Comparison of ENCODE assay signal across 23 mouse cellular contexts in genomic region chr2:25311491-25311891, GRCm38 (mm10). TPM values are rescaled to one million over a fixed set of nuclear protein-coding genes. Genes with fewer than 3 reads are reported as not detected.
DNase-seq lines count a peak whose midpoint lies in the region; ATAC-seq and TF ChIP-seq lines count a peak whose summit lies in the region.
"Had no signal": no experiment of that assay in that cellular context is flagged by ENCODE, and none has a peak within 500 bp of the region (broad histone marks: within the 10 kb centered on the region; RNA-seq: fewer than 3 reads in every experiment).

No protein-coding gene starts in this region.

- H3K4me3 ChIP-seq in hindbrain, embryonic 15.5 days, result no peak overlapping the region
- H3K4me3 ChIP-seq in hindbrain, embryonic 16.5 days (ENCODE audit: low read length), result no peak overlapping the region
- H3K4me3 ChIP-seq in midbrain, embryonic 15.5 days, result no peak overlapping the region
- H3K4me3 ChIP-seq in midbrain, embryonic 11.5 days (ENCODE audit: low read depth, low read length), result no peak overlapping the region
- peak overlapping the region; percentile 41 for H3K4me3 ChIP-seq in intestine, embryonic 16.5 days (ENCODE audit: low read length)
- H3K4me3 ChIP-seq in cerebellum, adult 2 months (replicated peaks; ENCODE audit: insufficient read depth, low read depth, low read length), result no peak overlapping the region
- H3K4me3 ChIP-seq: embryonic facial prominence, embryonic 12.5 days; forebrain, embryonic 15.5 days had no signal

- no peak overlapping the region for H3K4me2 ChIP-seq in hindbrain, embryonic 15.5 days
- H3K4me2 ChIP-seq in hindbrain, embryonic 16.5 days (ENCODE audit: low read length), result no peak overlapping the region
- H3K4me2 ChIP-seq in midbrain, embryonic 15.5 days, result no peak overlapping the region
- H3K4me2 ChIP-seq in midbrain, embryonic 11.5 days, result no peak overlapping the region
- peak overlapping the region; percentile 64 for H3K4me2 ChIP-seq in intestine, embryonic 16.5 days (ENCODE audit: low read depth, low read length)
- H3K4me2 ChIP-seq: embryonic facial prominence, embryonic 12.5 days; forebrain, embryonic 15.5 days; heart, embryonic 11.5 days; hindbrain, embryonic 14.5 days had no signal

- 12% methylated on average over 11 of the region's 11 CpGs for WGBS in hindbrain, embryonic 15.5 days
- 12% methylated on average over 11 of the region's 11 CpGs for WGBS in hindbrain, embryonic 16.5 days
- 8% methylated on average over 11 of the region's 11 CpGs for WGBS in midbrain, embryonic 15.5 days
- 6% methylated on average over 11 of the region's 11 CpGs for WGBS in midbrain, embryonic 11.5 days
- WGBS in intestine, embryonic 16.5 days, result 3% methylated on average over 11 of the region's 11 CpGs
- WGBS in cerebellum, adult 2 months, result 15% methylated on average over 11 of the region's 11 CpGs

- TF ChIP-seq CTCF in cerebellum, adult 2 months (IDR thresholded peaks at IDR 0.05; ENCODE audit: borderline replicate concordance, insufficient read depth, low read depth, low read length), result no peak

- ATAC-seq in hindbrain, embryonic 15.5 days (ENCODE audit: low FRiP score, low read depth), result peak; percentile 24; the same call in 1 of the 2 replicates
- ATAC-seq in hindbrain, embryonic 16.5 days, result no peak
- ATAC-seq in midbrain, embryonic 15.5 days (replicated peaks), result 0 out of 2 replicates have a peak, but pooled peaks have one; percentile 25
- no peak for ATAC-seq in midbrain, embryonic 11.5 days (ENCODE audit: low FRiP score)
- ATAC-seq in intestine, embryonic 16.5 days, result peak; percentile 91
- ATAC-seq: forebrain, embryonic 15.5 days had no signal

- TF ChIP-seq POLR2A in cerebellum, adult 2 months (IDR thresholded peaks at IDR 0.05; ENCODE audit: borderline replicate concordance, insufficient read depth, low read length), result no peak

- peaks cover 62% of the 10 kb centered on the region for H3K36me3 ChIP-seq in hindbrain, embryonic 15.5 days
- H3K36me3 ChIP-seq in hindbrain, embryonic 16.5 days (ENCODE audit: control insufficient read depth, insufficient read depth, low read length), result peaks cover 29% of the 10 kb centered on the region
- H3K36me3 ChIP-seq in midbrain, embryonic 15.5 days (replicated peaks), result peaks cover 22% of the 10 kb centered on the region; the same call in 1 of the 2 replicates
- no peaks in the 10 kb centered on the region for H3K36me3 ChIP-seq in midbrain, embryonic 11.5 days (ENCODE audit: control insufficient read depth, insufficient read depth, low read length)
- no peaks in the 10 kb centered on the region for H3K36me3 ChIP-seq in intestine, embryonic 16.5 days (ENCODE audit: control insufficient read depth, insufficient read depth, low read length)
- H3K36me3 ChIP-seq: embryonic facial prominence, embryonic 12.5 days; forebrain, embryonic 15.5 days had no signal

- H3K27ac ChIP-seq in hindbrain, embryonic 15.5 days (replicated peaks), result no peak overlapping the region
- H3K27ac ChIP-seq in hindbrain, embryonic 16.5 days (ENCODE audit: low read depth, low read length), result no peak overlapping the region
- no peak overlapping the region for H3K27ac ChIP-seq in midbrain, embryonic 15.5 days
- no peak overlapping the region for H3K27ac ChIP-seq in midbrain, embryonic 11.5 days (ENCODE audit: low read depth, low read length)
- H3K27ac ChIP-seq in intestine, embryonic 16.5 days (ENCODE audit: low read length), result no peak overlapping the region
- no peak overlapping the region for H3K27ac ChIP-seq in cerebellum, adult 2 months (ENCODE audit: insufficient read depth, low read length)
- H3K27ac ChIP-seq: embryonic facial prominence, embryonic 12.5 days; forebrain, embryonic 15.5 days; hindbrain, embryonic 14.5 days had no signal

- peaks cover 94% of the 10 kb centered on the region for H3K27me3 ChIP-seq in hindbrain, embryonic 15.5 days
- H3K27me3 ChIP-seq in hindbrain, embryonic 16.5 days (replicated peaks; ENCODE audit: control insufficient read depth, insufficient read depth, low read length), result peaks cover 56% of the 10 kb centered on the region
- H3K27me3 ChIP-seq in midbrain, embryonic 15.5 days (replicated peaks), result peaks cover 96% of the 10 kb centered on the region
- H3K27me3 ChIP-seq in midbrain, embryonic 11.5 days (ENCODE audit: control insufficient read depth, insufficient read depth, low read length), result peaks cover 37% of the 10 kb centered on the region
- H3K27me3 ChIP-seq in intestine, embryonic 16.5 days (replicated peaks; ENCODE audit: control insufficient read depth, insufficient read depth, low read length), result peaks cover 61% of the 10 kb centered on the region
- H3K27me3 ChIP-seq in cerebellum, adult 2 months (ENCODE audit: control insufficient read depth, insufficient read depth, low read length), result no peaks in the 10 kb centered on the region

- no peaks in the 10 kb centered on the region for H3K9me3 ChIP-seq in hindbrain, embryonic 15.5 days
- no peaks in the 10 kb centered on the region for H3K9me3 ChIP-seq in hindbrain, embryonic 16.5 days (ENCODE audit: control insufficient read depth, low read length)
- H3K9me3 ChIP-seq in midbrain, embryonic 15.5 days, result no peaks in the 10 kb centered on the region
- H3K9me3 ChIP-seq in midbrain, embryonic 11.5 days (ENCODE audit: control insufficient read depth, low read length), result no peaks in the 10 kb centered on the region
- H3K9me3 ChIP-seq in intestine, embryonic 16.5 days (ENCODE audit: control insufficient read depth, low read length), result no peaks in the 10 kb centered on the region
- H3K9me3 ChIP-seq: embryonic facial prominence, embryonic 12.5 days; forebrain, embryonic 15.5 days had no signal

- H3K4me1 ChIP-seq in hindbrain, embryonic 15.5 days (replicated peaks), result peaks cover 3% of the 10 kb centered on the region
- no peaks in the 10 kb centered on the region for H3K4me1 ChIP-seq in hindbrain, embryonic 16.5 days (ENCODE audit: control insufficient read depth, insufficient read depth, low read depth, low read length)
- H3K4me1 ChIP-seq in midbrain, embryonic 15.5 days, result no peaks in the 10 kb centered on the region
- no peaks in the 10 kb centered on the region for H3K4me1 ChIP-seq in midbrain, embryonic 11.5 days (ENCODE audit: control insufficient read depth, insufficient read depth, low read length)
- no peaks in the 10 kb centered on the region for H3K4me1 ChIP-seq in intestine, embryonic 16.5 days (ENCODE audit: control insufficient read depth, insufficient read depth, low read length)
- H3K4me1 ChIP-seq in cerebellum, adult 2 months (ENCODE audit: control insufficient read depth, insufficient read depth, low read length), result peaks cover 43% of the 10 kb centered on the region
- H3K4me1 ChIP-seq: embryonic facial prominence, embryonic 12.5 days; forebrain, embryonic 15.5 days had no signal

- no peak overlapping the region for H3K9ac ChIP-seq in hindbrain, embryonic 15.5 days
- H3K9ac ChIP-seq in hindbrain, embryonic 16.5 days (ENCODE audit: low read depth, low read length), result no peak overlapping the region
- H3K9ac ChIP-seq in midbrain, embryonic 15.5 days, result no peak overlapping the region
- no peak overlapping the region for H3K9ac ChIP-seq in midbrain, embryonic 11.5 days (ENCODE audit: low read length)
- no peak overlapping the region; the same call in 1 of the 2 replicates for H3K9ac ChIP-seq in intestine, embryonic 16.5 days (ENCODE audit: low read depth, low read length)
- H3K9ac ChIP-seq: embryonic facial prominence, embryonic 12.5 days; forebrain, embryonic 15.5 days; hindbrain, embryonic 14.5 days had no signal

- no peak for DNase-seq in midbrain, embryonic 11.5 days (ENCODE audit: low spot score, missing footprints)
- no peak for DNase-seq in spleen, postnatal 36 days (ENCODE audit: low spot score in 2 of 2)
- no peak for DNase-seq in cerebellum, adult 2 months
- DNase-seq in T-cell, adult 2 months (ENCODE audit: low spot score), result no peak
- DNase-seq: adrenal gland, adult 8-10 months; cerebellum, adult 11 months; gastrocnemius, postnatal 36 days; heart, postnatal 14 days; kidney, postnatal 14 days; lung, adult 18-20 months; midbrain, embryonic 14.5 days; spleen, adult 18-20 months; thymus, postnatal 25 days had no signal

RNA-seq across cellular contexts. Expression of gene Grin1, which starts 7.5 kb away (rescaled TPM):
- polyA plus RNA-seq in hindbrain, embryonic 15.5 days (2015; fragmentation: Nextera tagmentation; extraction: Ambion mirVana), result 58.4 and 61.3 TPM in 2 replicates
- polyA plus RNA-seq in hindbrain, embryonic 16.5 days (2015; fragmentation: Nextera tagmentation; extraction: Ambion mirVana), result 56.9 and 65.8 TPM in 2 replicates
- polyA plus RNA-seq in midbrain, embryonic 15.5 days (2015; fragmentation: Nextera tagmentation; extraction: Ambion mirVana), result 49.1 and 51.5 TPM in 2 replicates
- polyA plus RNA-seq in midbrain, embryonic 11.5 days (2014; fragmentation: Nextera tagmentation; extraction: Ambion mirVana), result 2.4 and 2.6 TPM in 2 replicates
- polyA plus RNA-seq in intestine, embryonic 16.5 days (2015; fragmentation: Nextera tagmentation; extraction: Ambion mirVana), result 1.7 and 2.1 TPM in 2 replicates
- 282 and 290 TPM in 2 replicates for polyA plus RNA-seq in cerebellum, adult 2 months (2012; rRNA removed)
- polyA plus RNA-seq: liver, adult 2 months had no signal

RNA-seq across cellular contexts. Expression of gene Man1b1, which starts 20.6 kb away (rescaled TPM):
- 43.6 and 45.2 TPM in 2 replicates for polyA plus RNA-seq in hindbrain, embryonic 15.5 days (2015; fragmentation: Nextera tagmentation; extraction: Ambion mirVana)
- 41.6 and 48.3 TPM in 2 replicates for polyA plus RNA-seq in hindbrain, embryonic 16.5 days (2015; fragmentation: Nextera tagmentation; extraction: Ambion mirVana)
- polyA plus RNA-seq in midbrain, embryonic 15.5 days (2015; fragmentation: Nextera tagmentation; extraction: Ambion mirVana), result 44.3 and 50.3 TPM in 2 replicates
- polyA plus RNA-seq in midbrain, embryonic 11.5 days (2014; fragmentation: Nextera tagmentation; extraction: Ambion mirVana), result 87.2 and 88.1 TPM in 2 replicates
- 36.7 and 43.2 TPM in 2 replicates for polyA plus RNA-seq in intestine, embryonic 16.5 days (2015; fragmentation: Nextera tagmentation; extraction: Ambion mirVana)
- 33.2 and 34.1 TPM in 2 replicates for polyA plus RNA-seq in cerebellum, adult 2 months (2012; rRNA removed)

RNA-seq across cellular contexts. Expression of gene Lrrc26, which starts 21.8 kb away (rescaled TPM):
- 0.18 TPM in 1 of 2 replicates, not detected in the other for polyA plus RNA-seq in hindbrain, embryonic 15.5 days (2015; fragmentation: Nextera tagmentation; extraction: Ambion mirVana)
- polyA plus RNA-seq in hindbrain, embryonic 16.5 days (2015; fragmentation: Nextera tagmentation; extraction: Ambion mirVana), result 0.12 and 0.13 TPM in 2 replicates
- 0.14 and 0.23 TPM in 2 replicates for polyA plus RNA-seq in midbrain, embryonic 15.5 days (2015; fragmentation: Nextera tagmentation; extraction: Ambion mirVana)
- not detected in 2 replicates for polyA plus RNA-seq in midbrain, embryonic 11.5 days (2014; fragmentation: Nextera tagmentation; extraction: Ambion mirVana)
- 1.9 and 2.5 TPM in 2 replicates for polyA plus RNA-seq in intestine, embryonic 16.5 days (2015; fragmentation: Nextera tagmentation; extraction: Ambion mirVana)
- 0.20 and 0.21 TPM in 2 replicates for polyA plus RNA-seq in cerebellum, adult 2 months (2012; rRNA removed)
- polyA plus RNA-seq: cortical plate, adult 2 months; embryonic facial prominence, embryonic 12.5 days; forebrain, embryonic 15.5 days; heart, embryonic 11.5 days; hindbrain, embryonic 14.5 days had no signal

RNA-seq across cellular contexts. Expression of gene Tmem210, which starts 23.5 kb away (rescaled TPM):
- not detected in 2 replicates for polyA plus RNA-seq in hindbrain, embryonic 15.5 days (2015; fragmentation: Nextera tagmentation; extraction: Ambion mirVana)
- not detected in 2 replicates for polyA plus RNA-seq in hindbrain, embryonic 16.5 days (2015; fragmentation: Nextera tagmentation; extraction: Ambion mirVana)
- not detected in 2 replicates for polyA plus RNA-seq in midbrain, embryonic 15.5 days (2015; fragmentation: Nextera tagmentation; extraction: Ambion mirVana)
- not detected in 2 replicates for polyA plus RNA-seq in midbrain, embryonic 11.5 days (2014; fragmentation: Nextera tagmentation; extraction: Ambion mirVana)
- polyA plus RNA-seq in intestine, embryonic 16.5 days (2015; fragmentation: Nextera tagmentation; extraction: Ambion mirVana), result not detected in 2 replicates
- polyA plus RNA-seq in cerebellum, adult 2 months (2012; rRNA removed), result not detected in 2 replicates
- polyA plus RNA-seq: cortical plate, adult 2 months; embryonic facial prominence, embryonic 12.5 days; forebrain, embryonic 15.5 days; heart, embryonic 11.5 days; hindbrain, embryonic 14.5 days; liver, adult 2 months; midbrain, embryonic 14.5 days had no signal

RNA-seq across cellular contexts. Expression of gene Anapc2, which starts 39.2 kb away (rescaled TPM):
- 139 and 143 TPM in 2 replicates for polyA plus RNA-seq in hindbrain, embryonic 15.5 days (2015; fragmentation: Nextera tagmentation; extraction: Ambion mirVana)
- polyA plus RNA-seq in hindbrain, embryonic 16.5 days (2015; fragmentation: Nextera tagmentation; extraction: Ambion mirVana), result 137 and 147 TPM in 2 replicates
- 153 and 157 TPM in 2 replicates for polyA plus RNA-seq in midbrain, embryonic 15.5 days (2015; fragmentation: Nextera tagmentation; extraction: Ambion mirVana)
- 105 and 117 TPM in 2 replicates for polyA plus RNA-seq in midbrain, embryonic 11.5 days (2014; fragmentation: Nextera tagmentation; extraction: Ambion mirVana)
- 91.4 and 97.3 TPM in 2 replicates for polyA plus RNA-seq in intestine, embryonic 16.5 days (2015; fragmentation: Nextera tagmentation; extraction: Ambion mirVana)
- 103 TPM in 2 replicates for polyA plus RNA-seq in cerebellum, adult 2 months (2012; rRNA removed)

Comparison
In these comparisons a context has a peak if more than half of its experiments do, and no peak if none do; other contexts are left out.
1. ATAC-seq: peak in hindbrain, embryonic 15.5 days (single experiment), midbrain, embryonic 15.5 days (single experiment) and intestine, embryonic 16.5 days (single experiment); none in hindbrain, embryonic 16.5 days (single experiment) and midbrain, embryonic 11.5 days (single experiment).
2. RNA of gene Grin1, which starts 7.5 kb away (polyA plus RNA-seq): 282 to 290 TPM in cerebellum, adult 2 months, 56.9 to 65.8 TPM in hindbrain, embryonic 16.5 days, 58.4 to 61.3 TPM in hindbrain, embryonic 15.5 days and 49.1 to 51.5 TPM in midbrain, embryonic 15.5 days; 2.4 to 2.6 TPM in midbrain, embryonic 11.5 days and 1.7 to 2.1 TPM in intestine, embryonic 16.5 days; every median in the first group is over 10 times any median in the second.